Mouse (Mus musculus) ES-E14 (cell line): ENCODE results near the gene Pced1b.

Experiments
- HCFC1 ChIP-seq: IDR thresholded peaks from 2 replicates; pipeline ENCODE4 v1.6.1; 2012; ENCODE audit warnings: low read length, inconsistent platforms, borderline replicate concordance; ENCODE audit not compliant: insufficient read depth
- MAFK ChIP-seq: IDR thresholded peaks from 2 replicates; pipeline ENCODE4 v1.6.1; 2014; ENCODE audit warnings: mild to moderate bottlenecking, low read depth, low read length, inconsistent platforms; ENCODE audit not compliant: insufficient read depth
- ZC3H11A ChIP-seq: IDR thresholded peaks from 2 replicates; pipeline ENCODE4 v1.6.1; 2012; ENCODE audit warnings: low read depth, mild to moderate bottlenecking, inconsistent platforms, low read length, borderline replicate concordance
- ZNF384 ChIP-seq: IDR thresholded peaks from 2 replicates; pipeline ENCODE4 v1.6.1; 2012; ENCODE audit warnings: low read depth, low read length, inconsistent platforms

DNA sequence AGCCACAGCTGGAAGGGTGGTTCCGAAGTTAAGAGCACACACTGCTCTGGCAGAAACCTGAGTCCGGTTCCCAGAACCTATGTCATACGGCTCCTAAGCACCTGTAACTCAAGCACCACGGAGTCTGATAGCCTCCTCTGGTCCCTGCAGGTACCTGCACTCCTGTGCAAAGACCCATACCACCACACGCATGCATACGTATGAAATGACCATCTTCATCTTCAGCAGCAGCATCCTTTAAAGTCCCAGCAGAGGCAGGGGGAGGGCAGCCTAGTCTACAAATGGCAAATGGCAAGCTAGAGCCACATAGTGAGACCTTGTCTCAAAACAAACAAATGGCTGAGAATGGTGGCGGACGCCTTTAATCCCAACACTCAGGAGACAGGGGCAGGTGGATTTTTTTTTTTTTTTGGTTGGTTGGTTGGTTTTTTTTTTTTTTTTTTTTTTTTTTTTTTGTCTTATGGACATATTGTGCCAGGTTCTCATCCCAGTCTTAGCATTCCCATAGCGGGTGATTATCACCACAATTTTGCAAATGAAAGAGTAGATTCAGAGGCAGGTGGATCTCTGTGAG is 121.2 kb downstream of the Pced1b start:
- TF ChIP-seq HCFC1 (no peak), MAFK (no peak), ZNF384 (peak; percentile 93), ZC3H11A (no peak)
